Mouse (Mus musculus): ENCODE measurements around the gene Fuz. TPM values are rescaled to one million over a fixed set of nuclear protein-coding genes. Genes with fewer than 3 reads are reported as not detected.
"Not testable (repeated sequence)": the region's sequence is repeated elsewhere in the genome, so short reads cannot be mapped to it uniquely, and the experiment has no call there.

The Fuz gene
- total RNA-seq, 2 experiments from 2014 or later, result 12.9 to 15.0 TPM

DNA sequence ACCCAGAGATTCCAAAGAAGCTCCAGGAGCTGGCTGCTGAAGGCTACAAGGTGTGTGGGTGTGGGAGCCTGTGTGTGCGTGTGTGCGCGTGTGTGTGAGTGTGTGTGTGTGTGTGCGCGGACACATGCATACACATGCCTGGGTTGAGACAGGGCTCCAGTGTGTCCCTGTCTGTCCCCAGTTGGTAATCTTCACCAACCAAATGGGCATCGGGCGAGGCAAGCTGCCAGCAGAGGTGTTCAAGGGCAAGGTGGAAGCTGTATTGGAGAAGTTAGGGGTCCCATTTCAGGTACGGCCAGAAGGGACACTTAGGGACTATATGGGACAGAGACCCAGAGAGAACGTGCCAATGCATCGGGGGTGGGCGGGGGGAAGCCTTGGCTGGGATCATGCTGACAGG lies 36.0 kb upstream of the Fuz start:
- intact Hi-C loops (cut with DNase I), result loop anchor here (5.0 to 10.0 kb wide), 2 partner anchors 37 to 855 kb away; partner anchors contain the start of genes Fuz, Rpl18 and Sphk2
- no peak for DNase-seq (ENCODE audit: low spot score)

GRCm38 (mm10) chr7:44860576-44861428 lies 35.1 kb upstream of the Fuz start:
- intact Hi-C loops (cut with DNase I), result loop anchor here (5.0 to 10.0 kb wide), 2 partner anchors 36 to 854 kb away; partner anchors contain the start of genes Fuz, Rpl18 and Sphk2
- no peak for DNase-seq (ENCODE audit: low spot score)

DNA sequence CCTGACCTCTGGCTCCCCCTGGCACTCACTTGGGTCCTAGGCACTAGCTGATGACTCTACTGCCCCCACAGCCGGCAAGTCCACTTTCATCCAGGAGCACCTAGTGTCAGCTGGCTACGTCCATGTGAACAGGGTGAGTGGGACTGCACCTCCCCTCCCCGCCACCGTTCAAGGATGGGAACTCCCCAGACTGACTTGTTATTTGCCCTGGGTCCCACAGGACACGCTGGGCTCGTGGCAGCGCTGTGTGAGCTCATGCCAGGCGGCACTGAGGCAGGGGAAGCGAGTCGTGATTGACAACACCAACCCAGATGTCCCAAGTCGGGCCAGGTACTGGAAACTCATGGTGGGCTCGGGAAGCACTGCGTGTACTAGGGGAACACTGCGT lies 34.5 kb upstream of the Fuz start:
- intact Hi-C loops (cut with DNase I), result loop anchor here (5.0 to 10.0 kb wide), 2 partner anchors 36 to 853 kb away; partner anchors contain the start of genes Fuz, Rpl18 and Sphk2
- no peak for DNase-seq (ENCODE audit: low spot score)

DNA sequence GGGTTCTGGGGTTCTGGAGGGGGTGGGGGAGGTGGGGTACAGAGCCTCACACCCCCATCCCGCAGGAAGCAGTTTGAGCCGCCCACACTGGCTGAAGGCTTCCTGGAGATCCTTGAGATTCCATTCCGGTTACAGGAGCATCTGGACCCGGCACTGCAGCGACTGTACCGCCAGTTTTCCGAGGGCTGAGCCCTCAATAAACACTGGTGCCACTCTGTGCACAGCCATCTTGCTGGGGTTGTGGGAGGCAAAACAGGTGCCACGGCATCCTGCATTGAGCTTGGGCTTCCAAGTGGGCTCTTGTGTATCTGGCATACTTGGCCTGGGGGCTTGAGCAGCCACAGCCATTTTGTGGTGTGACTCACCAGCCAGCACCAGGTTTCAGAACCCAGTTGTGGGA lies 33.4 kb upstream of the Fuz start:
- no peak for DNase-seq (ENCODE audit: low spot score)
- intact Hi-C loops (cut with DNase I), result loop anchor here (5.0 to 10.0 kb wide), 2 partner anchors 35 to 852 kb away; partner anchors contain the start of genes Fuz, Rpl18 and Sphk2

DNA sequence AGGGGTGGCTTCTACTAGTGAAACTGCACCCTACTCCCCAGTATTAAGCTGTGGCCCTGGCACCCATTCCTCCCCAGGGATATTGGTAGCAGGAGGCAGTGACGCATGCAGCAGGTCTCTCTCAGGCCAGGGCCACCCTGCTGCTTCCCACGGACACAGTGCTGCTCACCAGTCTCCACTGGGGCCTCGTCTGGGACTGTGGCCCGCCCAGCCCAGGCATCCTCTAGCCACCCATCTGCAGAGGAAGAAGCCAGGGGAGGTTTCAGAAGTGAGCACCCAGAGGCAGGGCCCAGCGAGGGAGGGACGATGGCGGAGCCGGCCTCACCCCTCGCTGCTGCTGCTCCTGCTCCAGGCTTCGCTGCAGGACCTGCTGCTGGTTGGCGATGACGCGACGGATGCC lies 32.7 kb upstream of the Fuz start:
- no peak for DNase-seq (ENCODE audit: low spot score)

GRCm38 (mm10) chr7:44863982-44864494 lies 31.8 kb upstream of the Fuz start:
- intact Hi-C loops (cut with DNase I), result loop anchor here (5.0 to 10.0 kb wide), 2 partner anchors 33 to 851 kb away; partner anchors contain the start of genes Fuz, Rpl18 and Sphk2
- no peak for DNase-seq (ENCODE audit: low spot score)

More for the DNA sequence above, 32.7 kb upstream of the Fuz start:
- intact Hi-C loops (cut with DNase I), result loop anchor here (5.0 to 10.0 kb wide), 2 partner anchors 34 to 852 kb away; partner anchors contain the start of genes Fuz, Rpl18 and Sphk2

GRCm38 (mm10) chr7:44864595-44865542 lies 31.0 kb upstream of the Fuz start:
- intact Hi-C loops (cut with DNase I), result loop anchor here (5.0 to 10.0 kb wide), 2 partner anchors 32 to 850 kb away; partner anchors contain the start of genes Fuz, Rpl18 and Sphk2
- no peak for DNase-seq (ENCODE audit: low spot score)

DNA sequence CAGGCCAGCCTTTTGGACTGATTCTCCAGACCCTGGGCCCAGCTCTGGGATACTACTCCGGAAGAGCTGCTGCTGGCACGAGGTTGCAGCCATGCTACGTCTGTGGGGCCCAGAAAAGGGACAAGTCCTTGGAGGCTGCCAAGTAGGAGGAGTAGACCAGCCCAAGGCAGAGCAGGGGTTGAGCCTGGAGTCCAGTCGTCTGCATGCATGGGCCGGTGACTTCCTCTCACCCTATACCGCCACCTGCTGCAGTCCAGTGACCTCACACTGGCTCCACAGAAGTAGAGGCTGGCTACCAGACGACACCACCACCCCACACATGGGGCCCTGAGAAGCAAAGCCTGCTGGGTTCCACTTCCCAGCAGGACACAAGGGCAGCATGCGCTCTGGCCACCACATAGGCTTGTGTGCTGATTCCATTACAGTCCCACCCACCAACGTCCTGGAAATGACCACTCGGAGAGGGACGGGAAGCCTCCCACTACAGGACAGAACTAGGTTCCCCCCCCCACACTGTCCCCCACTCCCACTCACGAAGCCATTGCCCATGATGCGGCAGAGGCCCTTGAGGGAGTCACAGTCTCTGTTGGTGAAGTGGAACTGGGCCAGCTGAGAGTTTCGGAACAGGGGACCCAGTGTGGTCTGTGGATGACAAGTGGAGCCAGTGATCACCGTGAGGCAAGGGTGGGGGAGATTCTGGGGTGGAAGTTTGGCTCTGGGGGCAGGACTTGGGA lies 29.4 kb upstream of the Fuz start:
- DNase-seq (ENCODE audit: low spot score), result peak; percentile 59
- intact Hi-C loops (cut with DNase I), result loop anchor here (10.0 kb wide), 1 partner anchor 848 kb away; the partner anchor contains the start of genes Rpl18 and Sphk2

- no peak for DNase-seq (ENCODE audit: low spot score)
- intact Hi-C loops (cut with DNase I), result loop anchor here (10.0 kb wide), 1 partner anchor 848 kb away; the partner anchor contains the start of genes Rpl18 and Sphk2
These were observed 28.7 kb upstream of the Fuz start for GRCm38 (mm10) chr7:44867010-44867702.

- intact Hi-C loops (cut with DNase I), result loop anchor here (10.0 kb wide), 1 partner anchor 847 kb away; the partner anchor contains the start of genes Rpl18 and Sphk2
- no peak for DNase-seq (ENCODE audit: low spot score)
These were observed 28.1 kb upstream of the Fuz start for GRCm38 (mm10) chr7:44867802-44868201.

- intact Hi-C loops (cut with DNase I), result loop anchor here (10.0 kb wide), 1 partner anchor 846 kb away; the partner anchor contains the start of genes Rpl18 and Sphk2
These were observed 27.4 kb upstream of the Fuz start for GRCm38 (mm10) chr7:44868465-44868864.

DNA sequence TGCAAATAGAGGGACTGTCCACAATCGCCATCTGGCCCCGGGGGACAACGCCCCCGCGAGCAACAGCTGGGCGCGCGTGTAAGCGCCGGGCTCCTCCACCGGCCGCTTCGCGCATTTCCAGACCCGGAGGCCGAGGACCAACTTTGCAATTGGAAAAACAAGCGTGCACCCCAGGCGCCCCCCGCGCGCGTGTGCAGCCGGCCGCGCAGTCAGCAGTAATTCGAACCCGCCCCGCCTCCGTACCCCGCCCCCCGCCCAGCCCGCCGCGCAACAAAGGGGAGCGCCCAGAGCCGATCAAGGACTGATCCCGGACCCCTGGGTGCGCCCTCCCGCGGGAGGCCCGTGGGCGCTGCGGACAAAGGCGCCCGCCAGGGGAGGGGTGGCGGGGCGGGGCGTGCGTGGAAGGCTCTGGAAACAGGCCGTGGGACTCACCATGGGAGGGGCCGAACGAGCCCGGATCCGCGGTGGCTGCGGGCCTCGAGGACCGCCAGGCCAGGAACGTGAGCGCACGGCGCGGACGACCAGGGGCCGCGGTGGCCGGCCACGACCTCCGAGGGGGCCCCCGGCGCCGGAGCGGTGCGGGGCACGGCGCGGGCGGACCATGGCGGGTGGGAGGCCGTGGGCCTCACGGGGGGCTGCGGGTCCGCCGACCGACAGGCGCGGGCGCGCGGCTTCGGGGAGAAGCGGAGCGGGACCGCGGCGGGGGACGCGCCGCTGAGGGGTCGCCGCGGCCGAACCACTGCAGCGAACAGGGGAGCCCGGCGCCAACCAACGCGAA lies 26.8 kb upstream of the Fuz start:
- intact Hi-C loops (cut with DNase I), result loop anchor here (10.0 kb wide), 1 partner anchor 846 kb away; the partner anchor contains the start of genes Rpl18 and Sphk2
- no peak for DNase-seq (ENCODE audit: low spot score)

More at GRCm38 (mm10) chr7:44868465-44868864, 27.4 kb upstream of the Fuz start:
- no peak for DNase-seq (ENCODE audit: low spot score)

DNA sequence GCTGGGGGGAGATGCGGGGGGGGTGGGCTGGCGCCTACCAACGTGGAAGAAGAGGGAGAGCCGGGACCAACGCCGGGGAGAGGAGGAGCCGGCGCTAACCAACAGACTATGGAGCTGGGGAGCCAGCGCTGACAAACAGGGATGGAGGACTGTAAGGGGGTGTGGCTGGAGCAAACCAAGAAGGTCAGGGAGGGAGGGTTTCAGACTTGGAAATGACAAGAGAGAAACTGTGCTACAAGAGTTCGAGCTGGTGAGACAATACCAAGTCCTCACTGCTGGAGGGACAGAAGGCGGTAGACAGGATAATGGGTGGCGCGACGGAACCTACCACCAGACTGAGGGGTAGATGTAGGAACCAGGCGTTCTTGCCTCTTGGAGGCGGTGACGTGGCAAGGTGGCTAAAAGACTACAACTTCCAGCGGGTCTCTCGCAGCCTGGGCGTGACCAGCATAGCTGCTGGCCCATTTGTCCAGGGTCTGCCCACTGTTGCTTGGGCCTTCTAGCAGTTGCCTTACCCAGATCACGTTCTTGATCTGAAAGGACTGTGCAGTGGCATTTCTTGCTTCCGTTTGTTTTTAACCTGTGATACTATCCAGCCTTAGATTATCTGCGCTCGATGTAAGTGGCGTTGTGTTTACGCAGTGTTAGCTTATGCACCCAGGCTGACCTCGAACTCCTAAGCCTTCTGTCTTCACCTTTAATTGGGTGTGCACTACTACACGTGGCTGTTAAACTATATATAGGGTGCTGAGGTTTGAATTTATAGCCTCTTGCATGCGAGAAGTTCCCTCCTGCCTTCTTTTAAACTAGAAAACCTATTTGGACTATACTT lies 26.0 kb upstream of the Fuz start, which contains the start of gene Ptov1:
Gene Ptov1, minus strand, starts transcription at position 92 of the 832 bp plus-strand sequence.
- peak; percentile 89 for DNase-seq (ENCODE audit: low spot score)
- intact Hi-C loops (cut with DNase I), result loop anchor here (10.0 kb wide), 1 partner anchor 845 kb away; the partner anchor contains the start of genes Rpl18 and Sphk2

DNA sequence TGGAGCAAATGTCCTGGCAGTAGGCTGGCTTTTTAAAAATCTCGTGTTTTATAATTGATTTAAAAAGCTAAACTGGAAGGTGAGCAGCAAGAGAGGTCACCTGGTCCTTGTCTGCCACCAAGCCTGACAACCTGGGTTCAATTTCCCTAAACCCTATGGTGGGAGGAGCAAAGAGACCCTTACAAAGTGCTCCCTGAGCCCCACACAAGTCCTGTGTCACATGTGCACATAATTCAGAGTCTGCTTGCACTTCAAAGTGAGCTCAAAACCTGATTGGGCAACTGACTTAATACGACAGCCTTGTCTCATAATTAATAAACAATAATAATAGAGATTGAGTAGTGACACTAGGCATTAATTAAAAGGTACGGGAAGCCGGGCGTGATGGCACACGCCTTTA lies 25.3 kb upstream of the Fuz start:
- DNase-seq (ENCODE audit: low spot score), result no peak
- intact Hi-C loops (cut with DNase I), result no loop called here

GRCm38 (mm10) chr7:44871181-44871580 lies 24.7 kb upstream of the Fuz start:
- intact Hi-C loops (cut with DNase I), result no loop called here
- no peak for DNase-seq (ENCODE audit: low spot score)

GRCm38 (mm10) chr7:44871774-44872173 lies 24.1 kb upstream of the Fuz start:
- intact Hi-C loops (cut with DNase I), result loop anchor here (2.0 kb wide), 1 partner anchor 19 kb away; no protein-coding TSS in a partner anchor
- DNase-seq (ENCODE audit: low spot score), result not testable (repeated sequence)
